Mouse (Mus musculus) heart, adult 8-10 months (tissue): ENCODE data around the gene Tbc1d22a. TPM values are rescaled to one million over a fixed set of nuclear protein-coding genes. Genes with fewer than 3 reads are reported as not detected.
"Not testable (repeated sequence)": the region's sequence is repeated elsewhere in the genome, so short reads cannot be mapped to it uniquely, and the experiment has no call there.

Experiments
- DNase-seq: peaks from one replicate; pipeline ENCODE4 v3.0.0; 2022; ENCODE audit warnings: low spot score
- total RNA-seq, 4 experiments: library from RNA; stranded (reverse); gene quantifications; 2 replicates each; pipeline ENCODE4 v1.2.4; 2022

Tbc1d22a gene
- total RNA-seq, 4 experiments from 2014 or later = 24.9 to 30.8 (median 27.7) TPM

DNA sequence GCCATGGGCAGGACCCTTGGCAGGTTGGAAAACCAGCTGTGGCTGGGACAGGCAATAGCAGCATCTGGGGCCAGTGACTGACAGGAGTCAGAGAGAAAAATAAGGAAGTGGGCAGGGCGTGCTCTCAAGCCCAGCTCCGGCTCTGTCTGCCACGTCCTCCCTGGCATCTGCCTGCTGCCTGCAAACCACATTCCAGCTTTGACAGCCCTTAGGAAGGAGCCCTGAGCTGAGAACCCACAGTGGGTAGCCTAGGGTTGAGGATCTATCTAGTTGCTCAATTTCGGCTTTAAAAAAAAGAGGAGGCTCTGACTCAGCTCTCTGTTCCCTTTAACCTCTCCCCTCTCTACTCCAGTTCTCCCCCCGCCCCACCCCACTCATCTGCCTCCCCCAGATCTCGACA lies 11.6 kb upstream of the Tbc1d22a start:
- DNase-seq = no peak

DNA sequence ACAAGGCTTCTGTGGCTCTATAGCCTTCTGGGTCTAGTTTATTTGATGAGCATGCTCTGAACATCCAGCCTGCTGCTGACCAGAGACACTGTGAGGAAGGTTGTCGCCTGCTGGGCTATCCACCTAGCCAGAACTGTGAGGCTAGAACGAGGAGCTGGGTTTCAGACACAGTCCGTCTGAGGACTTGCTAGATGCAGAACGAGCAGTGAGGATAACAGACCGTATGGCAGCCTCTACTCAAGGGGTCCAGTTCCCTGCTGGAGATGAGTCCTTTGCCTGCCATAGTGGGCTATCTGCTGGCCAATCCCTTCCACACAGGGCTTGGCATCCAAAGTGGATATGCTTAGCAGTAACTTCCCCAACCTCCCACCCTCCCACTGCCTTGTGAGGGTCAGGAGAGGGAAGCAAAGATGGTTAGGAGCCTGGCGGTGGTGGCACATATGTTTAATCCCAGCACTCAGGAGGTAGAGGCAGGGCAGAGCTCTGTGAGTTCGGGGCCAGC lies 10.9 kb upstream of the Tbc1d22a start:
- DNase-seq = no peak

GRCm38 (mm10) chr15:86203942-86204561 lies 10.2 kb upstream of the Tbc1d22a start:
- DNase-seq = no peak

GRCm38 (mm10) chr15:86205300-86205699 lies 9.0 kb upstream of the Tbc1d22a start:
- no peak for DNase-seq

DNA sequence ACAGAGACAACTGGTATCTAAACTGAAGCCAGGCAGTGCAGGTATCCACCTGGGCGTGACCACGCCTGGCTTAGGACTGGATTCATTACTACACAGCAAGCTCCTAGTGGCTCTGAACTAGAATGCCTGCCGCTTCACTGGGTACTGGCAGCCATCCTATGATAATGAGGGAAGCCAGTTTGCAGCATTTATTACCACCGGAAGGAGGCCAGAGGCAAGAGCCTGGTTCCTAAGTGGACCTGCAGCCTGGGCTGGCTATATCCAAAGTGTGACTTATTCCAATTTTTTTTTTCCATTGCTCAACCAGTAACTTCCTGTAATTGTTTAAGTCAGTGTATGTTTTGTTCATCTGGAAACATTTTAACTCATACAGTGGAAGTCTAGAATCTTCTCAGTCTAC lies 7.9 kb upstream of the Tbc1d22a start:
- DNase-seq = no peak

DNA sequence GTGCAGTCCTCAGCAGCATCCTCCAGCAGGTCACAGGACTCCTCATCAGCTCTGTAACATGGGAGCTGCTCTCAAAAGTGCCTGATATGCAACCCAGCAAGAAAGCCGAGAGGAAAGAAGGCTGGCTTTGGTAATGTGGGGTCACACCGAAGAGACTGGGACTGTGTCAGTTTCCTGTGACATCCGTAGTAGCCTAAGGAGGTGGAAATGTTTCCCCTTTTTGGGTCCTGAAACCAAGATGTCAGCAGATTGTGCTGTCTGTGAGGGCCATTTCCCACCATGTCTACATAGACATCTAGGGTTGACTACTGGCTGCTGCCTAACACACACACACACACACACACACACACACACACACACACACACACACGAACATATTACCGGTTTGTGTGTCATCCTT lies 2.1 kb upstream of the Tbc1d22a start:
- DNase-seq = not testable (repeated sequence)

DNA sequence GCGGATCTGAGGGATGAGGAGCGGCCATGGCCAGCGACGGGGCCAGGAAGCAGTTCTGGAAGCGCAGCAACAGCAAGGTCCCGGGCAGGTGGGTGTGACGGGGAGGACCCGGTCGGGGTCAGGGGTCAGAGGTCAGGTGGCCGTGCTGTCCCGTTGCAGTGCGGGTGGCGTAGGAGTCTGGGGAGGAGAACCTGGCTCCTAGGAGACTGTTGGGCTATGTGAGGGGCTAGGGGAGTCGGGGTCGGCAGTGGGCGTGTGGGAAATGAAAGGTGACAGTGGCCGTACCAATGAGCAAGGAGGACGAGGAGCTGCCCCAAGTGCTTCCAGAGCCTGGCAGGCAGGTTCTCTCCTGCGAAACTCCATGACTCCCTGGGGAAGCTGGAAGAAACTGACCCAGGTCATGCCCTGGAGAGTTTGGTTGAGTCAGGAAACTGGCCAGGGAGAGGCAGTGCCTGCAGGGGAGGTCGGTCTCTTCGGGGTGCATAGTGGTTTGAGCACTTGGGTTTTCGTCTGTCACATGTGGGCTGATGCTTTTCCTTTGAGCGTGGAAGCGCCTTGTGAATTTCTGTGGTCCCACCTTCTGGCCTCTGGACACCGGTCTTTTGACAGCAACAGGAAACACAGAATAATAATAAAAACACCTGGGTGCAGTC lies 416 bp downstream of the Tbc1d22a start:
- DNase-seq = no peak

- DNase-seq = not testable (repeated sequence)
These were observed 2.4 kb downstream of the Tbc1d22a start for GRCm38 (mm10) chr15:86216641-86217040.

DNA sequence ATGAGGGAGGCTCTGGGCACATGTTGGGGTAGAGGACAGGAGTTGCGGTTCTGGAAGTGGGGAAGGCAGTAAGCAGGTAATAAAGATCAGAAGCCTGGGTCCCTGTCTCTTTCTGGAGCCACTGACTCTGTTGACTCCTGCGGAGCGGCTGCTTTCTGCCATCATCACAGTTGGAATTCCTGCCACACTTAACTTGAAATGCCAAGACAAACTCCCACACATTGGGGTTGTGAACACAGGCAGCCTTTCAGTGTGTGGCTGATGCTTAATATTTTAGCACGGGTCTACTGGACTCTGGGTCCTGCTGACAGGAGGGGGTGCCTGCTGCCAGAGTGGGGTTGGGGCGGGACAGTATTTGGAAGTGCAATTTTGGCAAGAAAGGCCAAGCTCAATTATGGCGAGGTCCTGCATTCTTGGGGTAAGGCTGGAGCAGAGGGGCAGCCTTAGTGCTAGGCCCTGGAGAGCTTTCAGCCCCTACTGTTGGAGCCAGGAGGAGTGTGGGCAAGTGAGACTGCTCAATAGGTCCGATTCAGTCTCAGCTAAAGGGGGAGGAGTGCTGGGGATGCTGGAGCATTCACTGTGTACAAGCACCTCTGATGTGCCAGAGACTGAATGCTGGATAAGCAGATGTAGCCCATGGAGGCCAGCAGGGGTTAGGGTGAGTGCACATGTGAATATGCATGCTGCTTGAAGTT lies 5.4 kb downstream of the Tbc1d22a start:
- DNase-seq = no peak

DNA sequence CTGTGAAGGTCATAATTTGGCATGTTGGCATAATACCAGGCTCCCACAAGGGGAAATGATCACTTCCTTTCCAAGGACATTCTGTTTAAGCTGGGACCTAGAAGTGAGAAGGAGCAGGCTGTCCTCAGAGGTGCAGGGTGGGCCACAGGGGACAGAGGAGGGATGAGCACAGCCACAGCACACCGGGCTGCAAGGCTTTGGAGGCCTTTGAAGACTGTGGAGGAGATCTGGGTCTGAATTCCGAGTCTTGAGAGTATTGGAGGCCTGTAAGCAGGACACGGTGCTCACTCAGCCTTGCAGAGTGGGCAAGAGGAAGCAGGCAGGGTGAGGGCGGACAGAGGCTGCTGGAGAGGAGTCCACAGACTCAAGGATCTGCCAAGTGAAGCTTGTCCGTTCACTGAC lies 6.0 kb downstream of the Tbc1d22a start:
- peak; percentile 77 for DNase-seq

GRCm38 (mm10) chr15:86220715-86221114 lies 6.5 kb downstream of the Tbc1d22a start:
- no peak for DNase-seq

DNA sequence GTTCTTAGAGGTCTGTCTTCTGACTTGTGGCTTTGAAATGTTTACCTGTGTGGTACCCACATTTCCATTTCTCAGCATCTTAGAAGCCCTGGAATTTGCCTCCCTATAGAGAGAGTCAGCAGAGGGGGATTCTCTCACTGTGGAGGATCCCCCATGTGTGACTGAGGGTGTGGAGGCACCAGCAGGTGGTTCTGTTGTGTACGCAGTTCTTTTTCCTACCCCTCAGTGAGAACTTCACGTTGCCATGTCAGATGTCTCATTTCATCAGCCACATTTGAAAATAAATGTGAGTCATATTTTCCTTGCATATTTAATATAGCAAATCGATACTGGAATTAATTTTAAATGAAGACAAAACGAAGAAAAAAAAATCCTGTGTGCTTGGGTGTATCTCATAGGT lies 7.1 kb downstream of the Tbc1d22a start:
- DNase-seq = no peak

GRCm38 (mm10) chr15:86221901-86222300 lies 7.6 kb downstream of the Tbc1d22a start:
- not testable (repeated sequence) for DNase-seq

- DNase-seq = no peak
These were observed 10.8 kb downstream of the Tbc1d22a start for GRCm38 (mm10) chr15:86224972-86225551.

DNA sequence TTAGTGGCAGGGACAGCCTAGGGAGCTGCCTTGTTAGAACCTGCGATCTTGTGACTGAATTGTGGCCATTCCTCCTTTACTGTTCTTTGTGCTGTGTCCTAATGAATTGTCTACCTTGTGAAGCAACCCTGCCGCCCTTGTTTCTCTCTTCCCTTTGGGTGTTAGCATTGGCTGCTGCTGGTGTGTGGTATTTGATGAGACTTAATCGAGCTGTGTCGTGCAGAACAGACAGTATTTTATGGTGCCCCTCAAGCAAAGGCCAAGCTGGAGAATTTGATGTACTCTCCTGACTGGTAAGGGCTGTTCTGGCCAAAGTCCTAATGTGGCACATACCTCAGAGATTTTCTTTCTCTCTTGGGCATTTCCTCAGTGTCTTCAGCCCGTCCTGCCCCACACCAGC lies 12.0 kb downstream of the Tbc1d22a start:
- no peak for DNase-seq

GRCm38 (mm10) chr15:86226968-86227367 lies 12.7 kb downstream of the Tbc1d22a start:
- no peak for DNase-seq

- peak; percentile 60 for DNase-seq
These were observed 13.9 kb downstream of the Tbc1d22a start for GRCm38 (mm10) chr15:86228186-86228585.

DNA sequence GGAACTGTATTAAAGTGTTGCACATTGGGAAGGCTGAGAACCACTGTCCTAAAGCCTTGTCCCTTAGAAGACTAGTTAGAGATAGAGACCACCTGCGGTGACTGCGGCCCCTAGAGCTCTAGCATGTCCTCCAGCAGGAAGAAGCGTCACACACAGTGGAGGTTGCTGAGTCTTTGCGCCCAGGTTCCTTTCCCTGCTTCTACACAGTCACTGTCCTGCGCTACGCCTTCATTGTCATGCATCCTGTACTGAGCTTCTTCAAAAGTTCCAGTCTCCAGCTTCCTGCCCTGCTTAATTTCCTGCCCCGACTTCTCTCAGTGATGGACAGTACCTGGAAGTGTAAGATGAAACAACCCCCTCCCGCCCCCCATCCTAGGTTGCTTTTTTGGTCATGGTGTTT lies 14.8 kb downstream of the Tbc1d22a start:
- no peak for DNase-seq

DNA sequence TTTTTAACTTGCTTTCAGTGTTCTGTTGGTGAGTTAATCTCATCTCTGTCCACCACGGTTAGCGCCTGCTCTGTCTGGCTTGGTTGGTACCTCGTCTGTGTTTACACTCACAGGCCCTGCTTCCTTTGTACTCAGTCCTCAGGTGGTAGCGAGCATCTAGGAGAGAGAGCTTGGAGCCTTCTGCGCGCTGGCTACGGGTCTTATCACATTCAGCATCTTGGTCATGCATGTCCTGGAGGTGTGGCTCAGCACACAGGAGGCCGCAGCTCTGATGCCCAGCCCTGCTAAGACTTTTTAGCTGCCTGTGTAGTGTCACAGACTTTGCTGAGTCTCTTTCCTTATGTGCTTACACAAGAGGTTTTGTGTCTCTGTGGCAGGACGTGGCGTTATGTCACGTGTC lies 15.4 kb downstream of the Tbc1d22a start:
- no peak for DNase-seq

- DNase-seq = no peak
These were observed 16.9 kb downstream of the Tbc1d22a start for GRCm38 (mm10) chr15:86231170-86231569.

- no peak for DNase-seq
These were observed 17.7 kb downstream of the Tbc1d22a start for GRCm38 (mm10) chr15:86231831-86232512.

DNA sequence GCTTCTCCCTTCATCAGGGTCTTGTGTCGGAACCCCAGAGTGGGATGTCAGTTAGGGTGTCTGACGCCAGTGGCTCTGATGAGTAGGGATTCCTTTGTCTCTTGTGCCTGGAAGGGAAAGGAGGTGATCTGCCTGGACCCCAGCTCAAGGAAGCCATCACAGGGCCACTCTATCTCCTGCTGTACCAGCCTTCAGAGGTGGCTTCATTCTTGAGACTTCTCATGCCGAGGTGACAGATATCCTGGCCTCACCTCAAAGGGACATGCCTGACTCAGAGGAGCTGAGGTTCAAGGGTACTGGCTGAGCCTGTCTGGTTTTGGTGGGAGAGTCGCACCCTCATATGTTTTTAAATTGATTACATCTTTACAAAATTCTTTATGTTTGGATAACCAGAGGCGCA lies 19.7 kb downstream of the Tbc1d22a start:
- DNase-seq = no peak
